Mouse (Mus musculus) cortical plate, adult 2 months (tissue): ENCODE results near the gene Wnt1. TPM values are rescaled to one million over a fixed set of nuclear protein-coding genes. Genes with fewer than 3 reads are reported as not detected.

Experiments
- H3K27ac ChIP-seq: fragments of 200-500 bp; 2 replicates; pipeline ENCODE4 v1.5.1; 2012; ENCODE audit warnings: low read length, control low read depth, inconsistent platforms; ENCODE audit not compliant: insufficient read depth
- H3K4me1 ChIP-seq: fragments of 200-500 bp; 2 replicates; pipeline ENCODE4 v1.6.1; 2011; ENCODE audit warnings: low read length; ENCODE audit not compliant: control insufficient read depth, insufficient read depth
- H3K4me3 ChIP-seq: fragments of 200-500 bp; 2 replicates; pipeline ENCODE4 v1.5.1; 2011; ENCODE audit warnings: mild to moderate bottlenecking, low read length, control low read depth; ENCODE audit not compliant: insufficient read depth
- CTCF ChIP-seq: fragments of 200-500 bp; IDR thresholded peaks from 2 replicates; pipeline ENCODE4 v1.5.1; 2011; ENCODE audit warnings: mild to moderate bottlenecking, control low read depth, low read length; ENCODE audit not compliant: insufficient read depth; ENCODE audit errors: extremely low read depth
- POLR2A ChIP-seq: fragments of 200-500 bp; IDR thresholded peaks from 2 replicates; pipeline ENCODE4 v1.6.1; 2011; ENCODE audit warnings: mild to moderate bottlenecking, low read length, control low read depth; ENCODE audit not compliant: insufficient read depth; ENCODE audit errors: extremely low read depth
- polyA plus RNA-seq: library from polyadenylated mRNA; depleted of rRNA; stranded (reverse); fragments of >200 nt; gene quantifications from 2 replicates; pipeline ENCODE4 v1.2.3, GENCODE M21; 2012

Wnt1 gene
- polyA plus RNA-seq, 1 experiment: 0.15 TPM

- peak within 1 kb of the TSS; percentile 86 for H3K27ac ChIP-seq
- peaks cover 11% of the 10 kb centered on the region for H3K4me1 ChIP-seq
- H3K4me3 ChIP-seq: peak within 1 kb of the TSS; percentile 78
- TF ChIP-seq CTCF: no peak
- TF ChIP-seq POLR2A: peak; percentile 86
Measured at GRCm38 (mm10) chr15:98762670-98763529, 26.8 kb upstream of the Wnt1 start, which contains the start of gene Arf3. Arf3 (minus strand) TSS chr15:98763214.

GRCm38 (mm10) chr15:98765929-98766328 is 23.7 kb upstream of the Wnt1 start:
- Histone ChIP-seq H3K4me3 (no peak overlapping the region), H3K27ac (no peak overlapping the region), H3K4me1 (peaks cover 6% of the 10 kb centered on the region)
- TF ChIP-seq CTCF (no peak), POLR2A (no peak)

GRCm38 (mm10) chr15:98768259-98768658 is 21.4 kb upstream of the Wnt1 start:
- H3K4me1 ChIP-seq: peaks cover 5% of the 10 kb centered on the region

GRCm38 (mm10) chr15:98771813-98772425 is 17.7 kb upstream of the Wnt1 start:
- Histone ChIP-seq H3K4me3 (peak overlapping the region; percentile 26; the same call in 1 of the 2 replicates), H3K27ac (no peak overlapping the region), H3K4me1 (peaks cover 5% of the 10 kb centered on the region)
- TF ChIP-seq POLR2A: no peak
- TF ChIP-seq CTCF: no peak

More at GRCm38 (mm10) chr15:98768259-98768658, 21.4 kb upstream of the Wnt1 start:
- no peak for TF ChIP-seq POLR2A
- no peak for TF ChIP-seq CTCF
- Histone ChIP-seq H3K4me3 (no peak overlapping the region), H3K27ac (no peak overlapping the region)

- Histone ChIP-seq H3K27ac (no peak overlapping the region), H3K4me3 (peak overlapping the region; percentile 26), H3K4me1 (peaks cover 5% of the 10 kb centered on the region)
- TF ChIP-seq POLR2A (no peak), CTCF (no peak)
Measured at GRCm38 (mm10) chr15:98772511-98773211, 17.0 kb upstream of the Wnt1 start.

GRCm38 (mm10) chr15:98774096-98774495 is 15.6 kb upstream of the Wnt1 start:
- no peak for TF ChIP-seq POLR2A
- no peak for TF ChIP-seq CTCF
- no peak overlapping the region for H3K27ac ChIP-seq
- no peak overlapping the region for H3K4me3 ChIP-seq
- H3K4me1 ChIP-seq: peaks cover 5% of the 10 kb centered on the region

GRCm38 (mm10) chr15:98775533-98775932 is 14.1 kb upstream of the Wnt1 start:
- no peak for TF ChIP-seq POLR2A
- no peak for TF ChIP-seq CTCF
- H3K4me1 ChIP-seq: peaks cover 5% of the 10 kb centered on the region

GRCm38 (mm10) chr15:98776280-98777004 is 13.2 kb upstream of the Wnt1 start:
- TF ChIP-seq CTCF (no peak), POLR2A (no peak)
- Histone ChIP-seq H3K4me3 (no peak overlapping the region), H3K27ac (no peak overlapping the region), H3K4me1 (peaks cover 5% of the 10 kb centered on the region)

More at GRCm38 (mm10) chr15:98775533-98775932, 14.1 kb upstream of the Wnt1 start:
- H3K27ac ChIP-seq: no peak overlapping the region
- H3K4me3 ChIP-seq: no peak overlapping the region
